Mouse (Mus musculus) lung, postnatal 10 days (tissue): ENCODE data around the gene BC005537.
A peak's percentile ranks its signal among the peaks of the same experiment; 100 is the strongest.
"Not testable (repeated sequence)": the region's sequence is repeated elsewhere in the genome, so short reads cannot be mapped to it uniquely, and the experiment has no call there.

Experiments
- DNase-seq: peaks from one replicate; pipeline ENCODE4 v3.0.0; 2021

Gene BC005537

DNA sequence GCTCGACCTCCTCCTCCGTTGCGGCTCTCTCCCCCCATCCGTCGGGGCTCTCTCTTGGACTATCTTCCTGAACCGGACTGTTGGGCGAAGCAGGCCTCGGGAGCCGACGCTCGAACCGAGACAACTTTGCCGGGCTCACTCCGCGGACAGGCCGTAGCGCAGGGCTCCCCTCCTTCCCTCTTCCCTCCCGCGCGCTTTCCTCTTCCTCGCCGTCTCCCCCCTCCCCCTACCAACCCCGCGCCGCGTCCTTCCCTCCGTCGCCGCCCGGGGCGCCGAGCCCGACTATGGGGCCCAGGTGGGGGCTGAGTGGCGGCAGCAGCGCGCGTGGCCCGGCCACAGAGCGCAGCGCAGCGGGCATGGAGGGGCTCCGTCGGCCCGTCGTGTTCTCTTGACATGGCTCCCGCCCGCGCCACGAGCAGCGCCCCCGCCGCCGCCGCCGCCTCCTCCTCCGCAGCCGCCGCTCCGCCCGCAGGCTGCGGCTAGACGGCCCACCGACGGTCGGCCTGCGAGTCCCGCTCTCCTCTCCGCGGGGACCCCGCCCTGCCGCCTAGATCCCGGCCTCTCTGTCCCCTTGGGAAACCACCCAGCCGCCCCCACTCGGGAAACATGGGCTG lies at the start of gene BC005537:
TSS of gene BC005537 (plus strand) at position 350 of the 614 bp plus-strand sequence.
- peak; percentile 76 for DNase-seq

DNA sequence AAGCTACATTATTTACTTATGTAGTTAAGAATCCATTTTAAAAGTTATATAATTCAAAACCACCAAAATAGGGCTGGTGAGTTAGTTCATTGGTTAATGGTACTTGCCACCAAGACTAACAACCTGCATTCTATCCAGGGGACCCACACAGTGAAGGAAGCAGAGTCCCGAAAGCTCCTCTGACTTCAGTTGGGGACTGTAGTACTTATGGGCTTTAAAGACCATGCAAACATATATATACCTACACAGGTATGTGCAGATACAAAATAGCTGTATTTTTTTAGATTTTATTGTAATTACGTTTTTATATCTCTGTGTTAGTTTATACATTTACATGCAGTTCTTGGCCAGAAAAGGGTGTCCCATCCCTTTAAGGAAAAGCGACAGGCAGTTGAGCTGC lies 44.7 kb upstream of the BC005537 start:
- no peak for DNase-seq

DNA sequence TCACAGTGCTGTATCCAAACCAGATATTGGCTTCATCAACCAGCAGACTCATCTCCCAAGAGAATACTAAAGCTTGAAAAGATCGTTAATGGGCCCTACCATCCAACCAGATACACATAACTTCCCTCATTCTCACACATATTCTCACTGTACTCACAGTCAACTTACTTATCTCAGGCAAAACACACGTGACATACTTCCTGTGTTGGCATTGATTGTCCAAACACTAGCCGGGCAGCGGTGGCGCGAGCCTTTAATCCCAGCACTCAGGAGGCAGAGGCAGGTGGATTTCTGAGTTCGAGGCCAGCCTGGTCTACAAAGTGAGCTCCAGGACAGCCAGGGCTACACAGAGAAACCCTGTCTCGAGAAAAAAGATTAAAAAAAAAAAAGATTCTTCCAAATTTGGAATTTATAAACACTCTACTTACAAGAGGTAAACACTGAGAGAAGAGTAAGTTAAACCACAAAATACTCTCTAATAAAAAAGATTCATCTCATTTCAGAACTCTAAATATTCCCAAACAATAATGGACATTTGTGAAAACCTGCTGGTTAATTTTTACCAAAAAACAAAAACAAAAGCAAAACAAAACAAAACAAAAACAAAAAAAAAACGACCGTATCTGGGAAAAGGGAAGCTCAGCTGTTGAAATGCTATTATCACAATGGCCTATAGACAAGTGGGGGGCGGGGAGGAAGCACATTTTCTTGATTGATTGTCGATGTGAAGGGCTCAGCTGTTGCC lies 43.5 kb upstream of the BC005537 start:
- no peak for DNase-seq

DNA sequence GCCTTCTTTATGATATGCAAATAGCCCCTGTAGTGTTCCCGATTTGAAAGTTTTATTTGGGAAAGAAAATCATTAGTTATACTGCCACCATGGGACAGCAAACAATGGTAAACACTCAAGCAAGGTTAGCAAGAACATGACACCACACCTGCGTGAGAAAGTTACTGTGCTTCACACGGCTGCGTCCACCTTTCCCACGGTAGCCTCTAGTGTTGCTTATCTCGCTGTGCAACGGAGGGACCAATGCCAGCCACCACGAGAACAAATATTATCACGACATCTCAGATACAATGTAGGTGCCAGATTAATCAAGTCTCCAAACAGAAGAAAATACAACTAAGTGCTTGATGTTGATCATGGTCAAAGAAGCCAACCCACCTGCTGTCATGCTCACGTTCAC lies 42.0 kb upstream of the BC005537 start:
- no peak for DNase-seq

DNA sequence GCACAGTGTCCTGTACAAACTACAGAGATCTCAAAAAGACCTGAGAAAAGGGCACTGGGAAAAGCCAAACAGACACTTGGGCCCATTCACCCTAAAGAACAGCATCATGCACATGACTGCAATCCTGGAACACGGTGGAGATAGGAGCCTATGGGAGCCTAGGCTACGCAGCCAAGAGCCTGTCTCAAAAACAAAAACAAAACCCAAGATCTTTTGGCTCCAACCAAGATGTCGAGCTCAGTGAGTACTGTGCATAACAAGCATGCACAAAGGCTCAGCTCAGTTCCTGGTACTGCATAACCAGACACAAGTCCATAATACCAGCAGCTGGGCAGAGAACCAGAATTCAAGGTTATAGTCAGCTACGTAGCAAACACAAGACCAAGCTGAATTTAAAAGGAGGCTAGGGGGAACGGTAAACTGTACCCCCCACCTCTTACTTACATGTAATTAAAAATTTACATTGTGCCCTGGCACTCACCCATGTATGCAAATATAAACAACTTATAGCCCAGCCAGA lies 41.0 kb upstream of the BC005537 start:
- DNase-seq: no peak

DNA sequence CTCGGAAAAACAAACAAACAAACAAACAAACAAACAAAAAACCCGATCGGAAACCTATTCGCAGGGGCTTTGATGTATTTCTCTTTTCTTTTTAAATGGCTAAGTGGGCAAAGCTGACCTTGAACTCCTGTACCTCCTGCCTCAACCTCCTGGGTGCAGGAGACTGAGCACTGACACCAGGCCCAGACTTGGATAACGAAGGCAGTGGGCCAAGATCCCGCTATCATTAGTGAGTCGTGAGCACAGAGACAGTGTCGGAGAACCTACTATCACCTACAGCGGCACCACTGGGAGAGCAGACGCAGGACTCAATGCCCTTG lies 40.4 kb upstream of the BC005537 start:
- DNase-seq: no peak

DNA sequence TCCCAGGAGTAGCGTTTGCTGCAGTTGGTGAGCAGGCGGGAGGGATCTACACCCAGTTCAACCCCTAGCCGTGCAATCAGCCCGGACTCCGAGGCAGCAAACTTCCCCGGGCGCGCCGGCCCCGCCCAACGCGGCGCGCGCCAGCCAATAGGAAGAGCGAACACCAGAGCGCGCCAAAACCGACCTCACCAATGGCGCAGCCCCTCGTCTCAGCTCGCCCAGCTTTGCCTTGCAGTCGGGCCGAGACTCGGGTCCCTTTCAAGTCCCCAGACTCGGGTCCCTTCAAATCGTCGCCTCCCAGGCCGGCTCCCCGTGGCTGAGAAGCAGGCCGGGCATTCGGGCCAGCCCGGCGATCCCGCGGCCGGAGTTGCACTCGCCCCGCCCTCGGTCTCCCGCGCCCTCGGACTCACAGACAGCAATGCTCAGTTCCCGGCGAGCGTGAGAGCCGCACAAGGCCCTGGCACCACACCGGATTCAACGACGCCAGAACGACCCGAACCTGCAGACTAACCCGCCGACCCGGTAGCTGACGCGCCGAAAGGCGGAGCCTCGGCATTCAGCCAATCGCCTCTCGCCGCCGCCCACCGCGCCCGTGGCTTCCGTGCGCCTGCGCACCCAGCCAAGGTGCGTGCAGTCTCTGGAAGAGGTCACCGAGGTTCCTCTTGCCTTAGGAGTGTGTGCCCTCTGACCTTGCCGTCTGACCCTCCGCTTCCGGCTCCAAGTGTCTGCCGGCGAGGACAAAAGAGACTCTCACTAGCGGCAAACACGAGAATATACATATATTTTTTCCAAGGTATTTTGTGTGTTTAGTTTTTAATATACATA lies 39.8 kb upstream of the BC005537 start, which contains the start of gene Gmnn:
TSS of gene Gmnn (minus strand) at position 521 of the 825 bp plus-strand sequence.
- peak; percentile 89 for DNase-seq

DNA sequence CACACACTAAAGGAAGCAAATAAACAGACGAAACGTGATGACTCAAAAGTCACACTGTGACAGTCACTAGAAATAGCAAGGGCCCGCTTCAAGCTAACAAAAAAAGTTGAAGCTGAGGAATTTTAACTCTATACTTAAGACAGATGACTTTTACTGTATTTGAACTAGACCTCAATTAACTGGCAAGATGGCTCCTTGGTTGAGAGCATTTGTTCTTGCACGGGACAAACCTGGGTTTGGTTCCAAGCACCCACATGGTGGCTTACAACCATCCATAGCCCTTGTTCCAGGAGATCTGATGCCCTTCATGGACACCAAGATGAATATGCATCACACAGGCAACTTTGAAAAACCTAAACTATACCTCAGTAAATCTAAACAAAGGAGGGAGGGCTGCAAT lies 39.2 kb upstream of the BC005537 start:
- no peak for DNase-seq

DNA sequence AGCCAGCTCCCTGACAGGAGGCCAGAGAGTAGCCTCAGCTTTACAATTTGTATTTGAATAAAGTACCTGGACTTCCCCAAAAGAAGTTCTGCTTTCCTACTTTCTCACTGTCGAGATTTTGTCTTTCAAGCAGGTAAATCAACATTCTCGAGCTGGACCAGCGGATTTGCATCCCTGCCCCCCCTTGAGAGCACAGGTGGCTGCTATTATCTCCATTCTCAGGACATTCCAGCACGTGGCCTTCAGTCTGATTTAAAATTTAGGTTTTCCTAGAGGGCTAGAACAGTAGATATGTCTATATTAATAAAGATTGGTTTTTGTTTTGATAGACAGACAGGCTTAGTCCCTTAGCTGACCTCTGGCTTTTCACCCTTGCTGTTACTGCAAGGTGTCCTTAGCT lies 33.6 kb upstream of the BC005537 start:
- not testable (repeated sequence) for DNase-seq

DNA sequence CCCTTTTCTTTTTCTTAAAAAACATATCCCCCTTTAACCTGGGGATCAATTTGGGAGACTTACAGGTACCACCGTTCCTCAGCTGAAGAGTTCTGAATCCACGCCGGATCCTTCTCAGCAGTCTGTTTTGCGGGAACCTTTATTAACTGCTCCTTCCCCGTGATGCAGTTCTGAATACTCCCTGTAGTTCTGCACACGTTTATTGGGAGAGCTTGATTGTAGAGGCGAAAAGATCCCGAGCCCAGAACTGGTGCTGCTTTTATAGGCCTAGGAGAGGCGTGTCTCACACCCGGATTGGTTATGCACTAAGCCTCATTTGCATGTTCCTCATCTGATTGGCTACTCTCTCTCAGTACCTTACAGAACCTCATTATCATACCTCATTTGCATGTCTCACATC lies 30.0 kb upstream of the BC005537 start:
- DNase-seq: not testable (repeated sequence)

DNA sequence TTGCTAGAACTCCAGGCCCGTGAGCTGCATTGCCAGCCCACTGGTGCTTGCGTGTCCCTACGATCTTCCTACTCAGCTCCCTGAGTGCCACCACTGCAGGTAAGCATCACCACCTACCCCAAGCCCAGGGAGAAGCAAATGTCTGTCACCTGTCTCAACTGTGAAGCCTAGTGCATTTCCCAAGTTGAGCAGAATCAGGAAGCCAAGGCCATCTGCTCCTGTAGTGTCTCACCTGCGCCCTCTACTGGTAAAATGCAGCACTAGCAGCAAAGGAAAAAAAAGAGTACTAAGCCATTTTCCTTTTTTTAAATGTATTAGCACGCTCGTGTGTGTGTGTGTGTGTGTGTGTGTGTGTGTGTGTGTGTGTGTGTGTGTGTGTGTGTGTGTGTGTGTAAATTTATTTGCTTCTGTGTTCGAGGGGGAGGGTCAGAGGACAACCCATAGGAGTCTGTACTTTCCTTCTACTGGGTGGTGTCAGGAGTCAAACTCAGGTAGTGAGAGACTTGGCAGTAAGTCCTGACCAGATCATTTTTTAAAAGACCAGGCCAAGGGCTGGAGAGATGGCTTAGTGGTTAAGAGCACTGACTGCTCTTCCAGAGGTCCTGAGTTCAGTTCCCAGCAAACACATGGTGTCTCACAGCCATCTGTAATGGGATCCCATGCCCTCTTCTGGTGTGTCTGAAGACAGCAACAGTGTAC lies 25.2 kb upstream of the BC005537 start:
- DNase-seq: peak; percentile 75

DNA sequence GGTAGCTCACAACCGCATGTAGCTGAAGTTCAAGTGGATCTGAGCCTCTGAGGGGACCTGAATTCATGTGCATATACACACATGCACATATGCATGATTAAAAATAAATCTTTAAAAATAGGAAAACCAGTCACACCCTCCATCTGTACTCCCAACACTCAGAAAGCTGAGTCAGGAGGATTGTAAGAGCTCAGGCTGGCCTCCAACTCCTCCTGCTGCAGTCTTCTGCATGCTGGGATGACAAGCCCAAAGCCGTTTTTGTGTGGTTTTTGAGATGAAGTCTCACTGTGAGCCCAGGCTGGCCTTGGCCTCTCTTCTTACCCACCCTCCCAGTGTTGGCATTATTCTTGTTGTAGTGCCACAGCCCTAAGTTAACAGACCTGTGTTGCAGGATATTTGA lies 23.4 kb upstream of the BC005537 start:
- no peak for DNase-seq

DNA sequence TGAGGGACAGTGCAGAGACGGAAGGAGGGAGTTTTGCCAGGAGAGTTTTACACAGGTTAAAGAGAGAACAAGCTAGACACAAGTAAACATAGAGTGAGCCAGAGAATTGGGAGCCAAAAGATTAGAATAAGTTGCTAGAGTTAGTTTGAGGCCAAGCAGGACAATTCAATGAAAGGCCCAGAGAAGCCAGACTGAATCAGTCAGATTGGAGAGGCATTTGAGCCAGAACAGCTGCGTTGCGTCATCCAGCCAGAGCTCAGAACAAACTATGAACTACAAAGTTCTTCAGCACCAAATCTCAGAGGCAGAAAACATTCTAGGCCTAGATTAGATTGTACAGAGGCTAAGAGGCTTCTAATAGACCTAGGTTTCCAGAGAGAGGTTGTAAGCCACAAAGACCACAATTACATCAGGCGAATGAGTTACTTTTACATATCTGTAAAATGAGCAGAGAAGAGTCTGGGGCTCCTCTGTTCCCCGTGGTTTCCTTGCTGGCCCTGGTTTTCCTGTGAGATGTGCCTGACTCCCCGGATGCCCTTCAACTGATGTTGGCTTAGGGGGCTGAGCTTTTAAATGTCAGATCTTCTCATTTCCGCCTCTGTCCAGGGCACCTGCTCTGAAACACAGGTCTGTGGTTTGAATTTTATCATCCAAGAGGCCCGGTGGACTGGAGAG lies 22.6 kb upstream of the BC005537 start:
- no peak for DNase-seq

DNA sequence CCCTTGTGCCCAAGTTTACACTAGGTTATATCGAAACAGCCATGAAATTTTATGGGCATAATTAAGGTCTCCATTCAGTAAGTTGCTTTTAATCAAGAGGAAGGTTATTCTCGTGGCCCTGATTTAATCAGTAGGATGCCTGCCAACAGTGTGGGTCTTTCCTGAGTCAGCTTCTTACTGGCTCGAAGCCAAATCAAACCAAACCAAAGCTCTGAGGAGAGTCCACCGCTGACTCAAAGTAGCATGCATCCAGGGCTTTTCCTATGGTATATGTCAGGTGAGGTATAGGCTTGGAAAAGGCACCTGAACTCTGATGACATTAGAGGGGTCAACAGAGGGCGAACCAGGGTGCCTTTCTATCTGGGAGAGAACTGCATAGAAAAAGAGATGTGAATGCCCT lies 19.5 kb upstream of the BC005537 start:
- DNase-seq: peak; percentile 43

DNA sequence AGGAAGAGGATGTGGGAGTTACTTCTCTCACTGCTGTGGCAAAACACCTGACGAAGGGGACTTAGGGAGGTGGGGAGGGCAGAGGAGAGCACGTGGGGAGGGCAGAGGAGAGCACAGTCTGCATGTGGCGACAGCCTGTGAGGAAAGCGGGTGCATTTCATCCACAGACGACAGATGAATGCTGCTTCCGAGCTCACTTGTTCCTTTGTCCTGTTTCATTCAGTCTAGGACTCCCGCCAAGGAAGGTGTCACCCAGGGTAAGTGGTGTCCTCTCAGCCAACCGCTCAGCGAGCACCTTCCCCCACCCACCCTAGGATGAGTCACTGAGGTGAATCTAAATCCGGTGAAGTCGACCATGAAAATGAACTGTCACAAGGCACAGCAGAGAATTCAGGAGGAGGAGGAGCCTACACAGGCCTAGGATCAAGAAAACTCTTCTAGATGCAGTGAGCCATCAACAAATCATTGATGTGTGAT lies 15.4 kb upstream of the BC005537 start:
- no peak for DNase-seq

DNA sequence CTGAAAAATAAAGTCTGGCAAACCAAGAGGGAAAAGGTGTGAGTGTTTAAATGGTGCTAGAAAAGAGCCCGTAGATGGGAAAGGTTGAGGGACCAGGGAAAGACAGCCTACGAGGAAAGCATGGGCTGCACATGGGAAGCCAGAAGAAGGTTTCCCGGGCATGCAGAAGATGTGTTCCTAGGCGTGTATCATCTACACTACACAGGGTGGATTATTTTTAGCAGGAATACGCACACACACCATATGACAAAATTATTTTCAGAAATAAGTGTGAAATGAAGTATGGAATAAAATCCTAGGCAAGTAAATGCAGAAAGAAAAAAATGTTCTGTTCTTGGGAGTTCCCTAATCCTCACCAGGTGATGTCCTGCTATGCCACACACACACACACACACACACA lies 14.0 kb upstream of the BC005537 start:
- DNase-seq: no peak

DNA sequence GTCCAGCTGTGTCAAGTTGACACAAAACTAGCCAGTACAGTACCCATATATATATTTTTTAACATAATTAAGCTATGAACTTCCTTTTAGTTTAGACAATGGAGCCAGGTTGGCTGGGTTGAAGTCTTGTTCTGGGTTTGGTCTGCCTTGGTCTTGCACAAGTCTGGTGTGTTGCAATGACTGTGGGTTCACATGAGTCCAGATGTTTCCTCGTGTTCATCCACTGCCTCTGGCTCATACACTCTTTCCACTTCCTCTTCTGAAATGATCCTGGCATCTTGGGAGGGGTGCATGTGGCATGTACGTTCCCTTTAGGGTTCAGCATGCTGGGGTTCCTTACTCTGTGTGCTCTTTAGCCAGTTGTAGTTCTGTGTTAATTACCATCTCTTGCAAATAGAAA lies 10.1 kb upstream of the BC005537 start:
- DNase-seq: peak; percentile 34

DNA sequence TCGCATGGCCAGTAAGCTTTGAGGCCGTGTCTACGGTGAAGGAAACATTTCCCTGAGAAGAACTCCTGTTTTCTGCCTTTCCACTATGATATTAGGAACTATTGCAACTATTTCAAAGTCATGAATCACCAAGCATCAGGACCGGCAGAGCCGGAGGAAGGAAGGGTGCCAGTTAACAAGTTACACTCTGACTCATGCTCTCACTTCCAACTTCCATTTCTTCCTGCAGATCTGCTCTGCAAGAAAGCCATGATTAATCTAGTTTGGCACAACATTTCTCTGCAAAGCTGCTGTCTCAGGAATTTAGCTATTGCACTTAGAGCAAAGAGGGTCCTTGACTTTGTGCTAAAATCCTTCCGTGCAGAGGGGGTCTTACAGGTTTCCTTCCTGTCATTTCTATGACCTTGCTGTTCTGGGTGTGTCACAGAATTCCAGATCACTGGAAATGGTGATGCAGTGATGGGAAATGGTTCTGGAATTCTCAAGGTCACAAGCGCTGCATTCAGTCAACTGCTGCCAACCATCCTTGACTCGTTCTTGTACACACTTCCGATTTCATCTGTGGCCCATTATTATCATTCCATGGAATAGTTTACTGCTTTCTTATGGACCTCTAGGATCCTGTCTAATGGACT lies 8.9 kb upstream of the BC005537 start:
- DNase-seq: peak; percentile 13

DNA sequence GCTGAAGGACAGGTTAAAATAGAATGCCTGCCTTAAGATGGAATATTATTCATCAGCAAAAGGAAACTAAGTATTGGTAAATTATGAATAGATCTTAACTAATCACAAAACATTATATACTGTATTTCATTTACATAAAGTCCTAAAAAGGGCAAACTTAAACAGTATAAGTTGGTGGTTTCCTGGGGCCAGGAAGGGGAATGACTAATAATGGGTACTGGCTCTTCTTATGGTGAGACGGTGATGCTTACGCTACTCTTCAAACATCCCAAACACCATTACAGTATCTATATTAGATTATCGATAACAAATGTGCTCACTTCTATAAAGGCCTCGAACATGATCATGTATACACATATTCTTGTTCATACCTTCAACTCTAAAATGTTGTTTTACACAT lies 2.8 kb upstream of the BC005537 start:
- DNase-seq: no peak

DNA sequence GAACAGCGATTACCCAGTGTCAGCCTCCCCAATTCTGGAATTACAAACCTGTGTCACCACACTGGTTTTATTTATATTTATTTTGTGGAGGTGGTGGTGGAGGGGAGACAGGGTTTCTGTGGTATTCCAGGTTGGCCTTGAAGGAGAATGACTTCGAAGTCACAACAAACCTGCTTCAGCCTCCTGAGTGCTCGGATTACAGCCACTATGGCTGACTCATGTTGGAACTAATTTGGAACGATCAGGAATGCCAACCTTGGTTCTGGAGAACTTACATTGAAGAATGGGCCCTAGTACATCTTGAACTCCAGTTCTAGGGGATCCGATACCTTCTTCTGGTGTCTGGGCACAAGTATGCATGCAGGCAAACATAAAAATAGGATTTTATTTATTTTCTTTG lies 2.1 kb upstream of the BC005537 start:
- DNase-seq: no peak

DNA sequence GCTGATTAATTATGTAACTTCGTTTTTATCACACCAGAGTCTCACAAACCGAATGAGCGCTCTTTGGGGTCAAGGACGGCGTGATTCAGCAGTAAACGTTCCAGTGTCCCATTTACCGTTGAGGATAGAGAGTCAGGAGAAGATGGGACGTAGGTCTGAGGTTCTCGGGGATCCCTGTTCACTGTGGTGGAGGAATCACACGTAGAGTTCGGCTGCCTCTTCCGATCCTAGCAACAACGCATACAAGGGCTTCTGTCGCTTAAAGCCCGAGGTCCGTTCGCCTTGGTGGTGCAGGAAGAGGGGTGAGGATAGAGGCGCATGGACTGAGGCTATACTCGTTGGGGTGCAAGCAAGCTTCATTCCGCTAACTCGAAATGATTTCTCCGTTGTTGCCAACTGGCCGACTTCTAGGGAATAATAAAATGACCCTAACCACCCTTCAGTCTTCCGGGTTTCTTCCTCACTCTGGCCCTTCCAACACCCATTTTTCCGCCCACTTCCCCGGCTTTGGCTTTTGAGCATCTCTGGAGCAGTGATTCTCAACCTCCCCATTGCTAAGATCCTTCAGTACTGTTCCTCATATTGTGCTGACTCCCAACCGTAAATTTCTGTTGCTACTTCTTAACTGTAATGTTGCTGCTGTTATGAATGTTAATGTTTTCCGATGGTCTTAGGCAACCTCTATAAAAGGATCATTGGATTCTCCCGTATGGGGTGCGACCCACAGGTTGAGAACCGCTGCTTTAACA lies 1.4 kb upstream of the BC005537 start:
- peak; percentile 38 for DNase-seq
